Mouse (Mus musculus): ENCODE measurements around the gene Ergic1.

GRCm38 (mm10) chr17:26533871-26534372 is 27.4 kb upstream of the Ergic1 start:
- TF ChIP-seq GATA1 (IDR thresholded peaks at IDR 0.05; ENCODE audit: borderline replicate concordance, low read length) (no peak), CTCF (IDR thresholded peaks at IDR 0.05; ENCODE audit: low read depth, low read length) (no peak), POLR2AphosphoS5 (IDR thresholded peaks at IDR 0.05; ENCODE audit: insufficient replicate concordance, low read depth, low read length) (no peak), TAL1 (conservative IDR thresholded peaks at IDR 0.05; ENCODE audit: low read depth, low read length) (0 out of 2 replicates have a peak, but pooled peaks have one; percentile 16), GATA2 (IDR thresholded peaks at IDR 0.05; ENCODE audit: borderline replicate concordance, low read depth, low read length) (no peak)
